Mouse (Mus musculus) limb, embryonic 11.5 days (tissue): ENCODE measurements around the gene Id2. TPM values are rescaled to one million over a fixed set of nuclear protein-coding genes. Genes with fewer than 3 reads are reported as not detected.

Experiments
- ATAC-seq: fragments of 200-750 bp; cut with Nextera tagmentation; 2 replicates; pipeline ENCODE4 v1.8.0; 2017; ENCODE audit warnings: low read depth; ENCODE audit not compliant: insufficient number of reproducible peaks, low FRiP score, low TSS enrichment
- DNase-seq: peaks from one replicate; pipeline ENCODE4 v3.0.0-alpha.2; 2015; ENCODE audit warnings: low spot score
- H3K27ac ChIP-seq: fragments of 300-500 bp; sonication (generic); replicated peaks from 2 replicates; pipeline ENCODE4 v1.5.1; 2014; ENCODE audit warnings: low read depth, mild to moderate bottlenecking, low read length
- H3K27me3 ChIP-seq: fragments of 300-500 bp; sonication (generic); 2 replicates; pipeline ENCODE4 v1.6.1; 2014; ENCODE audit warnings: mild to moderate bottlenecking, low read length, mixed read lengths; ENCODE audit not compliant: control insufficient read depth, insufficient read depth
- H3K36me3 ChIP-seq: fragments of 300-500 bp; sonication (generic); 2 replicates; pipeline ENCODE4 v1.6.1; 2014; ENCODE audit warnings: mild to moderate bottlenecking, low read length, moderate library complexity, mixed read lengths; ENCODE audit not compliant: control insufficient read depth, insufficient read depth
- H3K4me1 ChIP-seq: fragments of 300-500 bp; sonication (generic); 2 replicates; pipeline ENCODE4 v1.6.1; 2014; ENCODE audit warnings: low read length, mixed read lengths; ENCODE audit not compliant: control insufficient read depth, insufficient read depth
- H3K4me2 ChIP-seq: fragments of 300-500 bp; sonication (generic); 2 replicates; pipeline ENCODE4 v1.6.1; 2014; ENCODE audit warnings: low read depth, mild to moderate bottlenecking, moderate library complexity; ENCODE audit not compliant: severe bottlenecking
- H3K4me3 ChIP-seq: fragments of 300-500 bp; sonication (generic); 2 replicates; pipeline ENCODE4 v1.5.1; 2014; ENCODE audit warnings: low read depth, low read length
- H3K9ac ChIP-seq: fragments of 300-500 bp; sonication (generic); 2 replicates; pipeline ENCODE4 v1.6.1; 2014; ENCODE audit warnings: mild to moderate bottlenecking, low read length
- H3K9me3 ChIP-seq: fragments of 300-500 bp; sonication (generic); 2 replicates; pipeline ENCODE4 v1.6.1; 2016; ENCODE audit warnings: low read length; ENCODE audit not compliant: control insufficient read depth
- WGBS: fragments of 180-500 bp; shearing (Covaris S2); extraction: QIAGEN DNeasy Blood & Tissue Kit; methylation state at CpG from one replicate; pipeline ENCODE4 v1.1.7; 2014; 5-methylcytosine and 5-hydroxymethylcytosine counted together
- polyA plus RNA-seq: library from polyadenylated mRNA; unstranded; fragments of >200 nt; fragmentation: Nextera tagmentation; extraction: Ambion mirVana; gene quantifications from 2 replicates; pipeline ENCODE4 v1.2.1, GENCODE M21; 2014

Gene Id2
- polyA plus RNA-seq, 1 experiment from 2014 or later, result 406 TPM

DNA sequence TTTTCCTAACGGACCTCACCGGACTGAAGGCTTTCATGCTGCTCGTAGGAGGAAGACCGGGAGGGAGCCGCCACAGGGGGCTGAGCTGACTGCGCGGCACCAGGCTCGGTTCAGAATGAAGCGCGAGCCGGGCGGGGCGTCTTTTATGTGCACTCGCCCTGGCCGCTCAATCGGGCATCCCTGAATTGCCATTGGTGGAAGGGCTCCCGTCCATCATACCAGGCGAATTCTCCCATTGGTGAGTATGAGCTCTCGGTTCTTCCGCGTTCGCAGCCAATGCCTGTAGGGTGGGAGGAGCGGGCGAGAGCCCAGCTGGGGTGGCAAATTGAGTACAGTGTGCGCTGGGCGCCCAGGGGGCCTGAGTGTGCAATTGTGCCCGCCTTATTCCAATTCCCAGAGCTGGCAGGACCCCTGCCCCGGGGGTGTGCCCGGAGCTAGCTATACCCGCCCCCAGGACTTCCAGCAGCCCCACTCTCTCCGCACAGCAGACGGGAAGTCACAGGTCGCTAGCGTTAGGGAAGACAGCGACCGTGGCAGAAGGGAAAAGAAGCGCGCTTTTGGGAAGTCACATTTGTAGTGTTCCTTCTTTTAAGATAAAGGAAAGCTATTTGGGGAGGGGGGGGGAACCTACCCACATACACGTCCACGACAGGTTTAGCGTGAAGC lies 833 bp downstream of the Id2 start:
- peak; percentile 97 for DNase-seq
- H3K27me3 ChIP-seq, result no peaks in the 10 kb centered on the region
- H3K4me3 ChIP-seq, result peak overlapping the region; percentile 73
- peak; percentile 74 for ATAC-seq
- H3K27ac ChIP-seq, result peak overlapping the region; percentile 98
- peaks cover 23% of the 10 kb centered on the region for H3K4me1 ChIP-seq
- no peaks in the 10 kb centered on the region for H3K36me3 ChIP-seq
- peak overlapping the region; percentile 75 for H3K4me2 ChIP-seq
- H3K9ac ChIP-seq, result peak overlapping the region; percentile 82
- no peaks in the 10 kb centered on the region for H3K9me3 ChIP-seq
- under 1% methylated on average over 41 of the region's 41 CpGs for WGBS

DNA sequence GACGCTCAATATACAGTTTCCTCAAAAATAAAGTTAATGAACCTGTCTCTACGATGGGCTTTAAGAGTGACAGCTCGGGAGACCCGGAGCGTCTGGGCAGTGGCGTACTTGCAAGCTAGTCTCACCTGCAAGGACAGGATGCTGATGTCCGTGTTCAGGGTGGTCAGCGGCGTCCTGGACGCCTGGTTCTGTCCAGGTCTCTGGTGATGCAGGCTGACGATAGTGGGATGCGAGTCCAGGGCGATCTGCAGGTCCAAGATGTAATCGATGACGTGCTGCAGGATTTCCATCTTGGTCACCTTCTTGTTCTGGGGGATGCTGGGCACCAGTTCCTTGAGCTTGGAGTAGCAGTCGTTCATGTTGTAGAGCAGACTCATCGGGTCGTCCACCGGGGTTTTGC lies 1.4 kb downstream of the Id2 start:
- WGBS, result under 1% methylated on average over 19 of the region's 19 CpGs
- H3K27me3 ChIP-seq, result no peaks in the 10 kb centered on the region
- peak overlapping the region; percentile 82 for H3K9ac ChIP-seq
- no peaks in the 10 kb centered on the region for H3K9me3 ChIP-seq
- DNase-seq, result no peak
- peaks cover 23% of the 10 kb centered on the region for H3K4me1 ChIP-seq
- H3K4me2 ChIP-seq, result peak overlapping the region; percentile 75
- peak overlapping the region; percentile 98 for H3K27ac ChIP-seq
- peak overlapping the region; percentile 73 for H3K4me3 ChIP-seq
- ATAC-seq, result no peak
- H3K36me3 ChIP-seq, result no peaks in the 10 kb centered on the region

DNA sequence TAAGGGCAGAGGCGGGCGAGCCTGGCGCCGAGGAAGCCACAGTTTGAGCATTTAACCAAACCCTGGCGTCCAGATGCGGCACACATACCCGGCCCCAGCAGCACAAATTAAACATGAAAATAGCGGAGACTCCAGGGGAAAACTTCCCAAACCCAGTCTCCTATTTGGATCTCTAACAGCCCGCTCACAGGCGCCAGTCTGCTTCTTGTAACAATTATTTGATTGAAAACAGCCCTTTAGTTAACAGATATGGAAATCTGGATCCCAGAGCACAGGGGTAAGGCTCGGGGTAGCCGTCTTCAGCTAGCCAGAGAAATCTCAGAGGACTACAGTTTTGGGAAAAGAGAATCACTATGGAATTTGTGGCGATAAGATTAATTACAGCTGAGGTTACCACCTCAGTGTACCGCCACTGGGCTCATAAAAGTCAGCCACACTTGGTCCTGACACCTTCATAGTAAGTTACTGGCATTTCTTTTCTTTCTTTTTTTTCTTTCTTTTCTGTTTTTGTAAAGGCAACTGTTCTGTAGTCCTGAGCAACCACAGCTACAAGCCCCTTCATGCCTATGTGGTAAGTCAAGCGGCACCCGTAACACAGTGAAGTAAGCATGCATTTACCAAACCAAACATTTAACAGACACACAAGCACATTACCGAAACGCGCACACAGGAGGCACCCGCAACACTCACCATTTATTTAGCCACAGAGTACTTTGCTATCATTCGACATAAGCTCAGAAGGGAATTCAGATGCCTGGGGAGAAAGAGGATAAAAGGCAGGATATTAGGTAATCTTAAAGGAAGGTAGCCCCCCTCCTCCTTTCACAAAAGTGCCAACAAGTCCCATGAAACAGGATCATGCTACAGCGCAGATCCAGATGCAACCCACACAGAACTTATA lies 2.1 kb downstream of the Id2 start:
- peak overlapping the region; percentile 98 for H3K27ac ChIP-seq
- H3K36me3 ChIP-seq, result no peaks in the 10 kb centered on the region
- peak overlapping the region; percentile 73 for H3K4me3 ChIP-seq
- peak overlapping the region; percentile 82 for H3K9ac ChIP-seq
- WGBS, result under 1% methylated on average over 22 of the region's 22 CpGs
- H3K4me2 ChIP-seq, result peak overlapping the region; percentile 75
- ATAC-seq, result no peak
- no peaks in the 10 kb centered on the region for H3K27me3 ChIP-seq
- H3K9me3 ChIP-seq, result no peaks in the 10 kb centered on the region
- peak; percentile 71 for DNase-seq
- peaks cover 23% of the 10 kb centered on the region for H3K4me1 ChIP-seq

DNA sequence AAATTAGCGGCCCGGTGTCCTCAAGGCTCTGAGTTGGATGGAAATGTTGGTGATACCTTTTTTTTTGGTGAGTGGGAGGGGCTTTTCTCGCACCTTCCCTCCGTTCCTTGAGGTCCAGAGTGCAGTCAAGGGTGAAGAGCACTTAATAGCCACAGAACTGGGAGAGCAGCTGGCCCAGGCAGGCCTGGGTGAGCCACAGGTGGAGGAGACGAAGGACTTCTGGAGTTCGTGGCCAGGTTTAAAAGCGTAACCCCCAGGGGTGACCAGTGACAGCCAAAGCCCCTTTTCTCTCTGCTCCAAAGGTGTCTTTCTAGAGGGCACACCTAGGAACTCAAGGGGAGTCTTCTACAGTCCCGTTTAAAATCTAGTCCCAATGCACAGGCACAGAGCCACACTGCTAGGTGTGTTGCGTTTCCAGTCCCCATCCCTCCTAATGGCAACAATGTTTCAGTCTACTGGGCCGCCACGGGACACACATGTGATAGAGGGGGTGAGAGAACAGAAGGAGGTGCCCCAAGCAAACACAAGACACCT lies 3.6 kb downstream of the Id2 start:
- ATAC-seq (no peak), DNase-seq (no peak)
- H3K4me2 ChIP-seq, result peak overlapping the region; percentile 67
- H3K36me3 ChIP-seq, result no peaks in the 10 kb centered on the region
- H3K27ac ChIP-seq, result peak overlapping the region; percentile 14; the same call in 1 of the 2 replicates
- no peaks in the 10 kb centered on the region for H3K9me3 ChIP-seq
- H3K9ac ChIP-seq, result peak overlapping the region; percentile 48
- 9% methylated on average over 11 of the region's 11 CpGs for WGBS
- no peaks in the 10 kb centered on the region for H3K27me3 ChIP-seq
- peaks cover 23% of the 10 kb centered on the region for H3K4me1 ChIP-seq
- peak overlapping the region; percentile 34 for H3K4me3 ChIP-seq

DNA sequence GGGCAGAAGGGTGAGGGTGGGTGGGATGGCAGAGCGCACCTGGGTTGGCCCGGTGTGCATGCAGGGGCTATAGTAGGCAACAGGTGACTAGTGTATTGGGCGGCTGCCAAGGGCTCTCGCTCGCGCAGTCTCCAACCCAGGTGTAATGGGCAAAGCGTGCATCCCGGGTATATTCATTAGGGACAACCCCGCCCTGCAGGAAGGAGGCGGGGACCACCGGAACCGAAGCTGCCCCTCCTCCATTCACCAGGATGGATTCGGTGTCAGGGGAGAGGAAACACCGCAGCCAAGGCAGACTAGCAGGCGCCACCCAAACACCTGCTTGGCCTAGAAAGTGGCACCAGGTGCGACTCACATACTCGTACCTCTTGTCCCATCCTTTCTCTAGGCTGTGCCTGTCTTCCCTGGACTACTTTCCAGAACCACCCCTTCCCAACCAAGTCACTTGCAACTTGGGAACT lies 4.2 kb downstream of the Id2 start:
- Histone ChIP-seq H3K4me3 (peak overlapping the region; percentile 34), H3K36me3 (no peaks in the 10 kb centered on the region), H3K27ac (peak overlapping the region; percentile 52), H3K4me1 (peaks cover 20% of the 10 kb centered on the region), H3K9me3 (no peaks in the 10 kb centered on the region), H3K9ac (peak overlapping the region; percentile 48), H3K27me3 (no peaks in the 10 kb centered on the region), H3K4me2 (peak overlapping the region; percentile 67)
- DNase-seq, result peak; percentile 80
- 2% methylated on average over 17 of the region's 17 CpGs for WGBS
- peak; percentile 19; the same call in 1 of the 2 replicates for ATAC-seq

DNA sequence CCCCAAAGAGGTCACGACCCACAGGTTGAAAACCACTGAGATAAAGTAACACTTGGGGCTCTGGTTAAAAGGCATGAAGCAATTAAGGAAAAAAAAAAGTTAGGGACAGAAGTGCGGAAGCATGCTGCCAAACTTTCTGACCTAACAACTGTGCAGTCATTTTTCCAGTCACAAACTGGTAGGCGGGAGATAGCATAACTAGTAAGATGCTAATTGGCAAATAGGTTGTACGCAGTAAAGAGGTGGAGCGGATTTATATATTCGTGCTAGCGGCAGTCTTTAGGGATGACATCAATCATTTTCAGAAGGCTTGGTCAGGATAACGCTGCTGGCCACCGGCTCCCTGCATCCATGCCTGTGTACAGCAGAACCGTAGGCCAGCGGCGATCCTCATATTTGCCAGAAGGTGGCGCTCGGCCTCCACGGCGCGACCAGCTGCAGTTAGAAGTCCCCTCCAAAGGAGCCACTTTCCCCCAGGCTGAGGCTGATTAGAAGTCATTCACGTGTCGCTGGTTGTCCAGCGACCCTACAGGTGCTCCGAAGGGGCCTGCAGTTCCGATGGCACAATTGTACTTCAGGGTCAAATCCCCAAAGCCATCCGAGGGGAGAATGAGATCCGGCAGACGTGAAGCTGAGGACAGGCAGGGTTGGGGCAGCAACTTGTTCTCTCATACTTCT lies 4.8 kb downstream of the Id2 start:
- Histone ChIP-seq H3K27ac (peak overlapping the region; percentile 52; the same call in 1 of the 2 replicates), H3K9ac (no peak overlapping the region)

DNA sequence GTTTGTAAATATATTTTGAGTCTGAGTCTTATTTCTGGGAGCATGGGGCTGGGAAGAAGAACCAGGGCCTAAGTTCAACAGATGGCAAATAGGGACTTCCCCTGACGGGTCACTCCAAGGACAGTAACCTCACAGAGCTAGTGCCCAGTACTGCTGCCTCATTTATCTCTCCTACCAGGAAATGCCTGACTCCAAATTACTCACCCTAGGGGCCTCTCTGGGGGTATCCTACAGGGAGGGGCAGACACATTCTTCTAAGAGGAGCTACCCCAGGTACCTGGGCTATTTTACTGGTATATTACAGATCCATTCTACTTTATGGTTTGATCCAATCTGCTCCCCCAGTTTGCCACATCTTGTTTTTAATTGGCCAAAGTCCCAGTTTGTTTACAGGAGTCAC lies 7.5 kb downstream of the Id2 start:
- 55% methylated on average over 1 of the region's 1 CpGs for WGBS
- no peak overlapping the region for H3K9ac ChIP-seq
- H3K4me3 ChIP-seq, result no peak overlapping the region
- no peak overlapping the region for H3K4me2 ChIP-seq
- no peak overlapping the region for H3K27ac ChIP-seq
- no peak for DNase-seq
- no peak for ATAC-seq
- no peaks in the 10 kb centered on the region for H3K36me3 ChIP-seq
- no peaks in the 10 kb centered on the region for H3K9me3 ChIP-seq
- H3K4me1 ChIP-seq, result peaks cover 14% of the 10 kb centered on the region
- no peaks in the 10 kb centered on the region for H3K27me3 ChIP-seq

More for the DNA sequence above, 4.8 kb downstream of the Id2 start:
- H3K4me1 ChIP-seq, result peaks cover 15% of the 10 kb centered on the region
- 6% methylated on average over 25 of the region's 25 CpGs for WGBS
- peak overlapping the region; percentile 34; the same call in 1 of the 2 replicates for H3K4me3 ChIP-seq
- peak; percentile 60; the same call in 1 of the 2 replicates for ATAC-seq
- no peaks in the 10 kb centered on the region for H3K36me3 ChIP-seq
- peak overlapping the region; percentile 67 for H3K4me2 ChIP-seq
- H3K9me3 ChIP-seq, result no peaks in the 10 kb centered on the region
- peak; percentile 95 for DNase-seq
- no peaks in the 10 kb centered on the region for H3K27me3 ChIP-seq

DNA sequence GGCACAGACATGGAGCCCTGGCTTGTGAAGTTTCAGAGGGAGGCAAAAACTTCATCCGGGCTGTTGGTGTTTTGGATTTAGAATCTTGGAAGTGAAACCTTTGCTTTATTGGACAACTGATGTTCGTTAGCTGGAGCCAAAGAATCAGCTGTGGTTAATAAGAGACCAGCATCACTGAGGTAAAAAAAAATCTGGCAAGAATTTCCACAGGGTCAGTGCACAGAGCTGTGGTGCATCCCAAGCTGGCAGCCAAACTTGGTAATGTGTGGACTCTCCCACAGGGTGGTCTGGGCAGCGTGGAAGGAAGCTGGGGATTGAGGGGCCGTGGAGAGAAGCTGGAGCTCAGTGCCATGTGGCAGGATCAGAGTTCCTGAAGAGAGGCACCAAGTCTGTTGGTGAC lies 10.0 kb downstream of the Id2 start:
- 0 out of 2 replicates have a peak, but pooled peaks cover 3% of the 10 kb centered on the region for H3K27me3 ChIP-seq
- H3K9ac ChIP-seq, result no peak overlapping the region
- no peaks in the 10 kb centered on the region for H3K9me3 ChIP-seq
- H3K4me3 ChIP-seq, result no peak overlapping the region
- no peaks in the 10 kb centered on the region for H3K36me3 ChIP-seq
- H3K4me2 ChIP-seq, result no peak overlapping the region
- peaks cover 6% of the 10 kb centered on the region; the same call in 1 of the 2 replicates for H3K4me1 ChIP-seq
- no peak overlapping the region for H3K27ac ChIP-seq
- 41% methylated on average over 4 of the region's 4 CpGs for WGBS
- DNase-seq, result no peak
- no peak for ATAC-seq
